Mouse (Mus musculus) T-helper 2 cell (primary cell): ENCODE results near the gene Olfr1491.

Source experiments
- in situ Hi-C: fragments of 300-600 bp; cut with MboI, MseI; formaldehyde crosslinking; loops from one replicate; pipeline ENCODE4 v1.15.1; 2025; ENCODE audit warnings: high pct_unique_total_duplicates

Gene Olfr1491

GRCm38 (mm10) chr19:13696968-13697367, at the start of gene Olfr1491:
Olfr1491 (plus strand) TSS chr19:13697268.
- in situ Hi-C loops, result no loop called here

- in situ Hi-C loops, result no loop called here
Observed at GRCm38 (mm10) chr19:13650791-13651190, 46.3 kb upstream of the Olfr1491 start, which contains the start of gene Olfr1490. Olfr1490 (plus strand) TSS chr19:13651091.

- in situ Hi-C loops, result no loop called here
Observed at GRCm38 (mm10) chr19:13722978-13723377, 25.9 kb downstream of the Olfr1491 start, which contains the start of gene Olfr1493-ps1. Olfr1493-ps1 (plus strand) TSS chr19:13723278.

GRCm38 (mm10) chr19:13739428-13739827, 42.4 kb downstream of the Olfr1491 start, which contains the start of gene Olfr1494:
Olfr1494 (plus strand) TSS chr19:13739728.
- in situ Hi-C loops, result no loop called here

GRCm38 (mm10) chr19:13749366-13749765, 52.3 kb downstream of the Olfr1491 start:
- in situ Hi-C loops, result no loop called here
